Mouse (Mus musculus): Measurements from ENCODE around the gene Usp7.
A peak's percentile ranks its signal among the peaks of the same experiment; 100 is the strongest.

Gene Usp7

DNA sequence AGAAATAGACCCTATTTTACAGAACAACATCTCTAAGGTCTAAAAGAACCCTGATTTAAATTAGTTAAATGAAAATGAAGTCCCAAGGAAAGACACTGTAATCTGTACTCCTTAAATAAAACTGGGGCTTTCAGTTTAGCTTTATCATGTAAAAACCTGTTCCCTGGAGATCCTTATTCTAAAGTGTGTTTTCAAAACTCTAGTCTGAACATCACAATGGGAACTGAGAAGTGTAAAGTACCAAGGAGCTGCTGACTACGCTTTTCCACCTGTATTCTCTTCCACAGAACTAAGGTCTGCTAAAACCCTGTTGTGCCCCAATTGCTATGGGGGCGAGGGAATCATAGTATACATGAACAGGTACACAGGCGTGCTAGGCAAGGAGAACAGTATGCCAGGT, 68.1 kb downstream of the Usp7 start:
- no peak for DNase-seq (ENCODE audit: low spot score in 2 of 2)

DNA sequence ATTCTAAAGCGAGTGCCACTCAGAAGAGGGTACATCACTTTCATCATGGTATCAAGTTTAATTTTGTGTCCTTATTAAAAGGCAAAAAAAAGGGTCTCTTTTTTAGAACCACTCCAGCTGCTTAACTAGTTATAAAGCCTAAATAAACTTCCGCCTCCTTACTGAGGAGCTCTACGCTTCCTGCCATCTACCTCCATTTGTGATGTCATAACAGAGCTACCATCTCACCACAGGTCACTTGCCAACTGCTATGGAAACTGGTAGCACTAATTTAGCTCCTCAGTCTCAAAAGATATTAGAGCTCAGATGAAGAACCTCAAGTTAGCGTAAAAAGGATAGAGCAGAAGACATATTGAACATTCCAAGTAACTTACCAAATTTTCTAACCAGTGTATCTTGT, 71.7 kb downstream of the Usp7 start:
- DNase-seq (ENCODE audit: low spot score in 2 of 2), result no peak

DNA sequence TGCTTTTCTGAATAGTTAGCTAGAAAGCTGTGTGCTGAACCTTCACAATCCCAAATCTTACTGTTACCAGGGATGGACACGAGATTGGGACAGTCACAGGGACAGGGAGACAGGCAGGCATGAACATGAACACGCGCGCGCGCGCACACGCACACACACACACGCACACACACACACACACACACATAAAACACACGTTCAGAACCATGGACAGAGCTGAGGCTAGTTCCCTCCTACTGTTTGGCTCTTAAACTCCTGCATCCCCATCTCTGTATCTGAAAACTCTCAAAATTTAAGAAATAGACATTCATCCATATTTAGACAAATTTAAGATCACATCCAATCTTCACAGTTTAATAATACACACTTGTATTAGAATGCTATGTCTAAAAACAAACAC, 74.4 kb downstream of the Usp7 start:
- DNase-seq (ENCODE audit: low spot score in 2 of 2), result no peak

DNA sequence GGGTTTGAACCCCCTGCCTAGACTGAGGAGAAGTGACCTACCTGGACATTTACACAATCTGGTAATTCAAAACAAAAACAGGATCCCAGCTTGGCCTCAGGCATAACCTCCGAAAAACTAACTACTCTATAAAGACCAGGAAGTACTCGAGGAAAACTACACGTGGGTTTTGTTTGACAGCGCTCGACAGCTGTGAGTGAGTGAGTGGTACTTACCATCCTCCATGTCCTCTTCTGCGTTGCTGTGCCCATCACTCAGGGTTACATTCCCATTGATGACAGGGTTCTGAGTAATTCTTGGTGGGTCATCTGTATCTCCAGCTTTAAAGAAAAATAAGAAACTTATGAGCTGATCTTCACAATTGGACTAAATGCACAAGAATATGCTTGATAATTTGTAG, 75.8 kb downstream of the Usp7 start:
- no peak for DNase-seq (ENCODE audit: low spot score in 2 of 2)

DNA sequence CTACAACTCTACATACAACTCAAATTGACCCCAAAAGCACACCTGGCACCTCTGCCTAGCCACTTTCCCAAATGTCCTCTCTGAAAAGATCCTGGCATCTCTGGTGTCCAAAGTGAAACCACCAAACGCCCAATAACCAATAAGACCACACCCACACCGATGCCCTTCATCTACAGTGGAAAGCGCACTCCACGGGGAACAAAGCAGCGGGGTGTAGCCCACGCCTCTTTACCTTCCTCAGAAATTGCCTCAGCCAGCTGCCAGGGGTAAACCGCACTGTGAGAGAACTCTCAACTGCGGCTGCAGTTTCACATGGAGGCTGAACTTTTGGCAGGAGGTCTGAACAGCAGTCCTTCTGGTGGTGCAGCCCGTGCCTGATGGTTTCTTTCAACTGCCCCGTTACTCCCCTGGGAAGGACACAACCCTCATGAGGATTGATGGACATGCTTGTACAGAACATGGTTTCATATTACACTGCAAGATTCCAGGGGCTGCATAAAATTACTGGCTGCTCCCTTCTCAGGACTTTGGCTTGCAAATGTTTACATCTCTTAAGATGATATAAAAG, 76.5 kb downstream of the Usp7 start:
- DNase-seq (ENCODE audit: low spot score in 2 of 2), result no peak

DNA sequence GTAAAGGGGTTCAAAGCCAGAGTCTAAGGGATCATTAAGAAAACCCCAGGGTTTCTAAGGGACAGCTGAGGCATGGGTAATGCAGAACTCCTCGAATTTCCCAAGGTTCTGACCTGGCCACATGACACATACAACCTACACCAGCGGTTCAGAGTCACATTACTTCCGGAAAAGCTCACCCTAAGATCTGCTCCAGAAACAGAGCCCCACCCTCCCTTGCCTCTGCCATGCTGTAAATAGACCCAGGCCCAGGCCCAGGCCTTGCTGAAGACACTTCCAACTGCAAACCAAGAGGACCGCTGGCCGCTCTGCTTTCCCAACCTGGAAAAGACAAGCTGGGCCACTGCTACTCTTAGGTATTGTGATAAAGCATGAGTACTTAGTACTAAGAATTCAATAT, 77.3 kb downstream of the Usp7 start:
- DNase-seq (ENCODE audit: low spot score in 2 of 2), result no peak

DNA sequence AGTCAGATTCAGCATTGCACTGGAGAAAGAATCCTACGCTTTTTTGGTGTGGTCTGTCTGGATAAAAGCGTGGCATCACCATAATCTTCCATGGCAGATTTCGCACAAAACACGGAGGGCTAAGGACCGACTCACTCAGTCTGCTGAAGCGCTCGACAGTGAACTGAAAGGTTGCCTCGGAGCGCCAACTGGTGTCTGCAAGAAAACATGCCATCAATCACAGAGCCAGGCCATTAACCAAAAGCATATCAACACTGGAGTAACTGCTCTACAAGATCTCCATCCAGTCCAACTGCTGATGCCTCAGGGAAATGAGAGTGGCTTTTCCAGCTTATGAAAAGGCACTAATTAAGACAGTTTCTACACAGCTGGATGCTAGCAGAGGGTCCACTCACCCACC, 80.1 kb downstream of the Usp7 start:
- no peak for DNase-seq (ENCODE audit: low spot score in 2 of 2)

DNA sequence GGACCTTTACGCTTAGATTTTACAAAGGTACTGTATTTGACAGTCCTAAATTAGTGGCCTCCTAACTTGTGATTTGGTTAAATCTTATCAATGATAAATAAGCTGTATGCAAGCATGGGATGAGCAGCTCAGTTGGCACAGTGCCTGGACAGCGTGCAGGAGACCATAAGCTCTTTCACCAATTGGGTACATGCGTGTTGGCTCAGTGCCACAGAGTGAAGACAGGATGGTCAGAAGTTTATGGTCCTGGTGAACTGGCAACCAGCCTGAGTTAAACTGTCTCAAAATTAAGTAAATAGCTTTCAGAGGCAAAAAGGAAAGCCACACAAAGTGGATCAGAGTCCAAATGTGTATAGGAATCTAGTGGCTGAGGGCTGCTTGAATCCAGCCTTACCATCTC, 91.5 kb downstream of the Usp7 start:
- DNase-seq (ENCODE audit: low spot score in 2 of 2), result peak in 1 of 2 experiments; percentile 18

DNA sequence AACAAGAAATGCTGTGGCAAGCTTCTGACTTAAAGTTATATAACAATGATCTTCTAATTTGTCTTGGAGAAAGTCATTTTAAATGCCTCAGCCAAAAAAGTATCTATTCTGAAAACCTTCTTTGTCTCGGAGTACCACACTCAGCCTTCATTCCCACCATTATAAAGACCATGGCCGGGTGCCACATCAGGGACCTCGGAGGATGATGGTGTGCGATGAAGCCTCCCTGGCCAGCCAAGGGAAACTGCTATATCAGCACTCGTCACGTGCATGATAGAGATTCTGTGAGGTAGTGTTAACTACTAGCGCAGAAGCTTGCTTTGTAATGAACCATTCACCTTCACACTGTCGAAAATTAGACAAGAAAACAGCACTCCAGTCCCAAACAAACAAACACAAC, 92.6 kb downstream of the Usp7 start:
- DNase-seq (ENCODE audit: low spot score in 2 of 2), result no peak

DNA sequence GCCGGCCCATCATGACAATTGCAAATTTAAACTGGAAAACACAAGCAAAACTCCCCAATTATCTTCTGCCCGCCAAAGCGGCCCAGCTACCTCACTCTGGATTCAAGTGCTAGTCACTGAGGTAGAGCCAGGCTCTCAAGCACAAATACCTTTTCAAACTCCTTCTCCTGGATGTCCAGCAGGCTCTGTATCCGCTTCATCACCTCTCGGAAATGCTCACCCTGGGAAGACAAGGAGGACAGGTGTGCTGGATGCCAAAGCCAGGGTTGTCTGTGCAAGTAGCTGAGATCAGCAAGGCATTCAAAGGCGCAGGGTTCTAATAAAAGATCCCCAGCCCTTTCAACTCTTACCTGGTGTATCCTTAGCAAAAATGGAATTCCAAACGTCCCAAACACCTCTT, 100.9 kb downstream of the Usp7 start:
- no peak for DNase-seq (ENCODE audit: low spot score in 2 of 2)

DNA sequence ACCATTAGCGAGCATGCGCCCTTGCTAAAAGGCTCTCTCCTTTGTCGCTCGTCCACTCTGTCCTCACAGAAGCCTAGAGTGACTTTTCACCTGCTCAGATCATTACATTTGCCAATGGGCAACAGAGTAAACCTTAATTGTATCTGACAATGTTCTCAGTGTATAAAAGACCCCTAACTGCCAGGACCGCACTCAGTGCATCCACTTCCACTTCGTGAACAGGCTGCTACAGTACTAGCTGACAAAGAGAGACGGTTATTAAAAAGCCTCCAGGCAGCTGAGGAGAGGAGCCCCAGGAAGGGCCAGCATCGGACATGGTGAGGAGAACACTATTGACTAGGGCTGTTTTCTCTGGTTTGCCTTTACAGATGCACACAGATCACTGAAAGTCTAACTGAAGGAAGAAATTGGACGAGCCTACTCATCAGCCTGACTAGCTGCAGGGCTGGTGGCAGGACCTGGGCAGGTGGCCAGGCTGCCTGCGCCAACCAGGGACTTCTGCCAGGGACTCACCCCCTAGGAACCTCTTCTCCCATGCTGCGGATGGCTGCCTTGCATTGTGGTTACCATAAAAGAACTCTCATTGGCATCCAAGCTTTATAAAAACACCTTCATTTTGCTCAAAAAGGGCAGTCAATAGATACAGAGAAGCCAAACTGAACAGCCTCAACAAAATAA, 102.0 kb downstream of the Usp7 start:
- DNase-seq (ENCODE audit: low spot score in 2 of 2), result peak; percentile 64 to 88

DNA sequence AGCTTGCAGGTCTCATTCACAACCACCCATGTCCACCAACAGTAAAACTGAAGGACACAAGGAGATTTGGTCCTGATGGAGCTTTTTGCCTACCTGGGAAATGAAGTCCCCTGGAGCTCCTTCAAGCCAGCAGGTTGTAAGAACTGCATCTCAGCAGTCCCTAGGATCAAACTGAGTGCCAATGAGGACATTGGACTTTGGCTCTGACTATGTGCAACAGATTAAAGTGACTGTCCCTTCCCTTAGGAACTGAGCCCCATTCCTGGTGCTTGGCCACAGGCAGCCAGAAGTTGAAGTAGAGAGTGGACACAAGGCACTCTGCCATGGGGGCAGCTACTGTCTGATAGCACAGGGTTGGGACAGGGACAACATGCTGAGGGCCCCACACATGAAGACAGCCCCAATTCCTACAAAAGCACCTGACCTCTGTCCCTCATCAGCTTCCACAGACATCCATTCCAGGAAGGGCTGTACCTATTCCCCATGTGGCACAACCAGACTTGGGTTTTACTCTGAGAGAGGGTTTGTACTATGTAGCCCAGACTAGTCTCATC, 104.5 kb downstream of the Usp7 start:
- DNase-seq (ENCODE audit: low spot score in 2 of 2), result no peak

DNA sequence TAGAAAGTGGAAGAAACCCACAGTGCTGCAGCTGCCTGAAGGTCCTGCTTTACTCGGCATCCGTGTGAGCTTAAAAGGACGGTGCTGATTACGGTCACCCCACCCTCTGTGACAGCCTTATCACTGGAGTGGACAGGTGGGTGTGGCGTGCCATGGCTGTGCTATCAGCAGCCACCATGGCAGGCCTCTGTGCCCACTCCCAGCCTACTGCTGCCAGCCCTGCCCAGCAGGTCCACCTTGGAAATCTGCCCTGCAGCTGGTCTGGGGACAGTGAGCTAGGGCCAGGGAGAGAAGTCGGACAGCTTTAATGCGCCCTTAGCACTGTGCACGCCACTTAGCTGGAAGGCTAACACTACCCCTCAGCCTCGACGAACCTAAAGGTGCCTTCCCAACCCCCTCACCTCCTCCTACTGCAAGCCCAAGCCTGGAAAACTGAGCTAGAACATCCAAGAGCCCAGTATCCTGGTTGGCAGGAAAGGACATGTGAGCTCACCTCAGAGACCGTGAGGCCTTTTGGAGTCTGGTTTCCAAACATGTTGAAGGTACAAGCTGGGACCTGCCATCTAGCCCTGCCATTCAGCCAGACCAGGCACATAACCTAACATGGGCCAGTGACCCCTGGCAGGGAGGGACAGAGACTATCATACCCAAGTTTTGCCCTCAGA, 105.1 kb downstream of the Usp7 start:
- peak in 1 of 2 experiments; percentile 55 for DNase-seq (ENCODE audit: low spot score in 2 of 2)

DNA sequence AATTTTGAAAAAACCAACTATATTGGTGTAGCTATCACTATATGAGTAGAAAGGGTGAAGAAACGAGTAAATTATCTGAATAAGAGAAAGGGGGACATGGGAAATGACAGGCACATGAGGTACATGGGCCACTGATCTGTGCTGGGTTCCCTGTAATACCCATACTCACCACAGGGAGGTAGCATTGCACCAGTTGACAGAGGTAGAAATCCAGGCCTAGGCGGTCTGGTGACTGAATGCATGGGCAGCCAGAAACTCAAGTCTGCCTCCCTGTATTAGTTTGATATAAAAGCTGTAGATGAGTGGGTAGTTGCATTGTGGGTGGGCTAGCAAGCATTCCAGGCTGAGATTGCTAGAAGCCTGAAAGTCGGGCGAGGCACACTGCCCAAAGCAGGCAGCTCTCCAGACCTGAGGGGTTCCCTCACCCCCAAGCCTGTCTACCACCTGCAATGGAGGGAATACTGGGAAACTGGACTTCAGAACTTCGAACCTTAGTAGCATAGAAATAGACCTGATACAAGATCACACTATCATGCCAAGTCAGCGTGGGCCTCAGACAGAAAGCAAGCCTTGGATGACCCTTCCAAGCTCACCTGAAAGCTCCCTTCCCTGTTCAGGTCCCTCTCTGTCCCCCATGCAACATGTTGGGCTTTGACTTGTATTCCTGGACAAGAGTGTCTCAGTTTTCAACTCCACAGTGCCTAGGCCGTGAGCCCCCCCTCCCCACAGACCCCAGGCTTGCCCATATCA, 105.8 kb downstream of the Usp7 start:
- DNase-seq (ENCODE audit: low spot score in 2 of 2), result peak; percentile 74 to 90

DNA sequence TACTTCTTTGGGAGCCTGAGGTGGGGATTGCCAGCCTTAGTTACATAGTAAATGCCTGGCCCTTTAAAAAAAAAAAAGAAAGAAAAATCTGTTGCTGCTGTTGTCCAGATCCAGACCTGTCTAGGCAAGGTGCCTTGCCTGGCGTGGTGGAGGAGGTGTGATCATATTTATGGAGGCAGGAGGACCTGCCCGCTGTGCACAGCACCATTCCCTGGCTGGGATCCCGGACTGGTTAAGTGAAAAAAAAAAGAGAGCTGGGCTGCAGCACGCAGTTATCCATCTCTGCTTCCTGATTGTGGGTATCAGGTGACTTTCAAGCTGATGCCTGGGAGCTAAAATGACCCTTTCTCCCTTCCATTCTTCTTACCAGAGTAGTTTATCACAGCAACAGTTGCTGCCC, 107.0 kb downstream of the Usp7 start:
- no peak for DNase-seq (ENCODE audit: low spot score in 2 of 2)

DNA sequence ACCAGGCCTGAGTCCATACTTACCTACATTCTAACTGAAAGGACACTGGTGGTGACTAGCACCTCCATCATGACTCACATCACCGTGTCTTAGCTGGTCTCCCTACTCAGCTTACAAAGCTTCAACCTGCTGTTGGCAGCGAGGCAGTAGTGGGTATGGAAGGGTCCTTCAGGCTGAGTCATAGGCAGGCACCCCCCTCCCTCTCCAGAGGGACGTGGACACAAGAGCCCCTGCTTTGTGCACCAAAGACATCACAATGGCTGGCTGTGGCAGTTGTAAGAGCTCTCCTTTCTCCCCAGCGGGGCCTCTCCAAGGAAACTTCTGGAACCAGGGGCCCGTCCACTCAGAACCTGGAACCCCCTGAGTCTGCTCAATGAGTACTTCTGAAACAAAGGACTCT, 111.6 kb downstream of the Usp7 start, which contains the start of gene Gm5767:
Gm5767 (plus strand) TSS at position 301 of the 400 bp plus-strand sequence.
- no peak for DNase-seq (ENCODE audit: low spot score in 2 of 2)

DNA sequence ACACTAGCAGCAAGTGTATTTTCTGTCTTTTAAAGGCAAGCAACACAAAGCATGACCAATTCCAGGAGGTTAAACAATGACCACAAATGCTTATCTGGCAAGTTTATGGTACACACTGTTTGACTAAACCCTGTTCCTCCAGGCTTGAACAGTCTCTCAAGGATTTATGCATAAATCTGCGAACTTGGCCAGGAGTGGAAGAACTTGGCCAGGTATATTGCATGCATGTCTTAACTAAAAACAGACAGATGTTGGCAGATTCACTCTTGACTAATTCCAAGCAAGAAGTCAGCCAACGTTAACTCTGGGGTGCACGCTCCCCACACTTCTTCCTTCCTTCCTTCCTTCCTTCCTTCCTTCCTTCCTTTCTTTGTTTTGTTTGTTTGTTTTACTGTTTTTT, 112.3 kb downstream of the Usp7 start:
- no peak for DNase-seq (ENCODE audit: low spot score in 2 of 2)

DNA sequence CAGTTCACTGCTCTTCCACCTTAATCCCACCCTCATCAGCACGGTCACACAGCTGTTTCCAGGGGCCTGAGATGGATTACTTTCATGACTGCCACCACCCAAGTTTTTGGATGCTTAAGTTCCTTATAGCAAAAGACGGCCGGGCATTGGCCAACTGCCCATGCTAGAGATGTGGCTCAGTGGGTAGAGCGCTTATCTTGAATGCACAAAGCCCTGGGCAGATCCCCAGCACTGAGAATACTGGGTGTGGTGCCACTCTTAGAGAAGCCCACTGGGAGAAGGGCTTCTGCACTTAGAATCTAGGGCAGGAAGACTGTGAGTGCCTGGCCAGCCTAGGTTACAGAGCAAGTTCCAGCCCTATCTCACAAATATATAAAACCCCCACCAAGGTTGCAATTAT, 113.4 kb downstream of the Usp7 start:
- no peak for DNase-seq (ENCODE audit: low spot score in 2 of 2)

DNA sequence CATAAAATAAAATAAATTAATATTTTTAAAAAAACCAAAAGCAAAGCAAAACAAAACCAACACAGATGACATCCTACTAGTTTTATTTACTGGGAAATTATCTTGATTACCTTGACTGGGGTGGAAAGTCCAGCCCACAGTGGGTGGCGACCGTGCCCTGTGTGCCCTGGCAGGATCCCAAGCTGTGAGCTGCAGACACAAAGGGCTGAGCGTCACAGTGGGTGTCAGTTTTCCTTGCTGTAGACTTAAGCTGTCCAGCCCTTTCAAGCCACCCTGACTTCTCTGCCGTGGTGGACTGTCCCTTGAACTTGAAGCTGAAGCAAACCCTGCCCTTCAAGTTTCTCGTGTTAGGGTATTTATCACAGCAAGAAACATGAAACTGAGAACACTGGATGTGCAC, 114.1 kb downstream of the Usp7 start:
- no peak for DNase-seq (ENCODE audit: low spot score in 2 of 2)

DNA sequence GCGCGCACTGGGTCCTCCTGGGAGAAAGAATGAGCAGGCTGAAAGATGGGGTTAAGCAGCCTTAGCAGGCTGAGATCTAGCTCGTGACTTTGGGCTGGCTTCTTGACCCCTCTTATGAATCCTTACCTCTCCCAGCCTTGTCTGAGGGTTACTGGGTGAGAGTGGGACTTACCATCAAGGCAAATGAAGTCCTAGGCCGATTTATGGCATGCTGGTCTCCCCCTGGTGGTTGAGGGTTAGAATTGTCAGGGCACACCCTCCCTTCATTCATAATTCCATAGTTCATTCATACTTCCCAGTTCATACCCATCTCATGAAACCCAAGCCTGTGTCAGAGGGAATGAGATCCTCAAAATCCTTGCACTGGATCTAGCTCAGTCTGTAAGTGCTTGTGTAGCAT, 115.3 kb downstream of the Usp7 start:
- peak; percentile 48 to 57 for DNase-seq (ENCODE audit: low spot score in 2 of 2)

DNA sequence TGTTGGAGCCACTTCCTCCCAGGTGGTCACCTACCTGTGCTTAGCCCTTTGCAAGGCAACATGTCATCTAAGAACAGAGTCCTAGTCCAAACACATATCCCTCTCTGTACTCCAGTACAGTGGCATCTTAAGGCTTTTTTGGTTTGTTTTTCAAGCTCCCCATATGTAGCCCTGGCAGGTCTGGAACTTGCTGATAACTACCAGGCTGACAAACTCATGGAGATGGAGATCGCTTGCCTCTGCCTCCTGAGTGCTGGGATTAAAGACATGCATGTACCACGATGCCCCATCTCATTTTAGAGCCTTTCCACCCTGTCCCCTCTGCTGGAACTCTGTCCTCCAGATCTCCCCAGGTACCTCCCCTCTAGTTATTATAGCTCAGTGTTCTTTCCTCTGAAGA, 115.9 kb downstream of the Usp7 start:
- no peak for DNase-seq (ENCODE audit: low spot score in 2 of 2)

DNA sequence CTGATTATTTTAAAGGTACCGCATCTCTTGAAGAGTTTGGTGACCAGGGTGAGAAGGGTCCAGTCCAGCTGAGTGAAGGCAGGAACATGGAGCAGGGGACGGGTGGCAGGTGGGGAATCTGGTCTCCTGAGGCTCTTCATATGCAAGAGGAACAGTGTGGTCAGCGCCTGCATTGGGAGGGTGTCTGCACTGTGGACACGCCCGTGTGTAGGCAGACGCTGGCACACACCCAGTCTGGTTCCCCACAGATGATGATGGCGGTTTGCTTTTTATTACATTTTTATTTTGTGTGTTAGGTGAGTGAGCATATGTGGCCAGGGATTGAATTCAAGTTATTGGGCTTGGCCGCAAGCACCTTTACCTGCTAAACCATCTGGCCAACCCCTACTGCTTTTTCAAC, 116.5 kb downstream of the Usp7 start:
- no peak for DNase-seq (ENCODE audit: low spot score in 2 of 2)

Data from cerebellum, postnatal 4 days (tissue).